Mouse (Mus musculus) forebrain, embryonic 14.5 days (tissue): ENCODE results near the gene Nrip1. TPM values are rescaled to one million over a fixed set of nuclear protein-coding genes. Genes with fewer than 3 reads are reported as not detected.

Source experiments
- ATAC-seq: fragments of 200-750 bp; cut with Nextera tagmentation; 2 replicates; pipeline ENCODE4 v1.8.0; 2017; ENCODE audit warnings: mild to moderate bottlenecking, moderate library complexity
- DNase-seq: peaks from one replicate; pipeline ENCODE4 v3.0.0-alpha.2; 2015; ENCODE audit warnings: low spot score
- H3K27ac ChIP-seq: fragments of 300-500 bp; sonication (generic); 2 replicates; pipeline ENCODE4 v1.5.1; 2014; ENCODE audit warnings: low read depth, mild to moderate bottlenecking, control low read depth, low read length, moderate library complexity
- H3K27me3 ChIP-seq: fragments of 300-500 bp; sonication (generic); replicated peaks from 2 replicates; pipeline ENCODE4 v1.6.1; 2014; ENCODE audit warnings: low read length, control low read depth, mixed read lengths; ENCODE audit not compliant: control insufficient read depth, insufficient read depth
- H3K36me3 ChIP-seq: fragments of 300-500 bp; sonication (generic); 2 replicates; pipeline ENCODE4 v1.6.1; 2014; ENCODE audit warnings: low read length, control low read depth; ENCODE audit not compliant: control insufficient read depth, insufficient read depth
- H3K4me1 ChIP-seq: fragments of 300-500 bp; sonication (generic); 2 replicates; pipeline ENCODE4 v1.6.1; 2014; ENCODE audit warnings: antibody characterized with exemption, low read length, control low read depth; ENCODE audit not compliant: control insufficient read depth, insufficient read depth
- H3K4me2 ChIP-seq: fragments of 300-500 bp; sonication (generic); 2 replicates; pipeline ENCODE4 v1.6.1; 2014; ENCODE audit warnings: mild to moderate bottlenecking, control low read depth, low read length
- H3K4me3 ChIP-seq: fragments of 300-500 bp; sonication (generic); 2 replicates; pipeline ENCODE4 v1.5.1; 2014; ENCODE audit warnings: low read depth, low read length, control low read depth
- H3K9ac ChIP-seq: fragments of 300-500 bp; sonication (generic); 2 replicates; pipeline ENCODE4 v1.6.1; 2014; ENCODE audit warnings: mild to moderate bottlenecking, low read length, control low read depth, moderate library complexity
- H3K9me3 ChIP-seq: fragments of 300-500 bp; sonication (generic); replicated peaks from 2 replicates; pipeline ENCODE4 v1.6.1; 2016; ENCODE audit warnings: low read length, control low read depth, mixed read lengths; ENCODE audit not compliant: control insufficient read depth
- WGBS: fragments of 180-500 bp; shearing (Covaris S2); extraction: QIAGEN DNeasy Blood & Tissue Kit; methylation state at CpG from one replicate; pipeline ENCODE4 v1.1.7; 2014; 5-methylcytosine and 5-hydroxymethylcytosine counted together
- polyA plus RNA-seq: library from polyadenylated mRNA; unstranded; fragments of >200 nt; fragmentation: Nextera tagmentation; extraction: Ambion mirVana; gene quantifications from 2 replicates; pipeline ENCODE4 v1.2.1, GENCODE M21; 2014

Gene Nrip1
- polyA plus RNA-seq, 1 experiment from 2014 or later: 16.5 TPM

DNA sequence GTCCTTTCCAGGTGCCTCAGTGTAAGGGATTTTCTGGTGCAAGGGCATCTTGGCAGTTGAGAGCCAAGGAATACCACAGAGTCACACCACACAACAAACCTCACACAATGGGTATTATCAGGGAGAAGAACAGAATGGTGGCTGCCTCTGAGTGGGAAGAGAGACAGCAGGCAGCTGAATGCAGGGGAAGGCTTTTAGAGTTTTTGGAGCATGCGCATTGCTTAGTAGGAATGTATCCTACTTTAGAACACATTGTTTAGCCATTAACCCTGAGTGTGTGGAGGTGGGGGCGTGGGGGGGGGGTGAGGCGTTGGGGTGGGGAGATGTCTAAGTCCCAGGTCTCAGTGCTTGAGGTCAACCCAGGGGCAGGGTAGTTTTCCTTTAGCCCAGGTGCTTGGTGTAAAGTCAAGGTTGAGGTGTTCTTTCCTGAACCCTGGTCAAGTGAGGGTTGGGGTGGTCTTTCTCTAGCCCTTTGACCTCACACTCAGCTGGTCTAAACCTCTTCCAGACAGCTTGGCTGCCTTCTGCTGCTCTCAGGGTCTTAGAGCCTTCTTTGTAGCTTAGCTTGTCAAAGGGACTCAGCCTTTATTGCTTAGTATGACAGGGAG lies 28.8 kb downstream of the Nrip1 start:
- WGBS: 86% methylated on average over 3 of the region's 3 CpGs
- DNase-seq (no peak), ATAC-seq (no peak)
- H3K9me3 ChIP-seq: no peaks in the 10 kb centered on the region
- no peaks in the 10 kb centered on the region for H3K27me3 ChIP-seq
- H3K9ac ChIP-seq: no peak overlapping the region
- H3K4me3 ChIP-seq: no peak overlapping the region
- H3K4me1 ChIP-seq: no peaks in the 10 kb centered on the region
- no peak overlapping the region for H3K27ac ChIP-seq
- 0 out of 2 replicates have a peak, but pooled peaks cover 6% of the 10 kb centered on the region for H3K36me3 ChIP-seq
- H3K4me2 ChIP-seq: no peak overlapping the region

DNA sequence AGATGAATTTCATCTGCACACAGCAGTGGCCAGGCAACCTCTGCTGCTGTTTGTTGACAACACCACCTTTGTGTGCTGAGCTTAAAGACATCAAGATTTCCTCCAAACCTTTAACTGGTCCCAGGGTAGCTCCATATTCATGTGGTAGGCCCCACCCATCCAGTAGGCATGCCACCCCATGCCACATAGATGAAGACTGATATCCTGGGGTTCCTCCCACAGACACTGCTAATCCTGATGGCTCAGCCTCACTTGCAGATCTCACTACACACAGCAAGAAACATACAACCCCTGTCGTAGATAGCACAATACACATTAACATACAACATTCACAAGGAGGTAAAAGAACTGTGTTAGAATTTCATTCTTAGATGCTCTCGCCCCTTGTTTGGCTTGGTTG lies 29.6 kb downstream of the Nrip1 start:
- Histone ChIP-seq H3K4me1 (no peaks in the 10 kb centered on the region), H3K4me3 (no peak overlapping the region), H3K36me3 (no peaks in the 10 kb centered on the region), H3K9ac (no peak overlapping the region), H3K27ac (no peak overlapping the region), H3K4me2 (no peak overlapping the region), H3K9me3 (no peaks in the 10 kb centered on the region), H3K27me3 (no peaks in the 10 kb centered on the region)
- WGBS: 95% methylated on average over 2 of the region's 2 CpGs
- ATAC-seq: no peak
- no peak for DNase-seq

DNA sequence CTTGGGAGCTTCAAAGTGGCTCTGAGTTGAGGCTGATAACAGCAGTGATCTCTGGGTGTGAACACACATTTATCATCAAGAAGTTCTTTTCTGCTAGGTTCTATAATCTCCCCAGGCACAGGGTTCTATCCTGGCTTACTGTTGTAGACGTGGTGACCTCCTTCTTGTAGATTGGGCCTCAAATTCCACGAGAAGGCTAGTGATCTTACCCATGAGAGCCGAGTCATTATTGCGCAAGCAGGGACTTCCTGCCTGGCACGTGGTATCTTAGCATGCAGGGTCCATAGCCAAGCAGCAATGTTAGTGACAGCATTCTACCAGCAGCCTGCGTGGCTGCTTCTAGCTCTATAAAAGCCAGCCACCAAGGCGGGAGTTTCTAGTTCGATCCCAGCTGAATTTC lies 32.0 kb downstream of the Nrip1 start:
- WGBS: 94% methylated on average over 8 of the region's 8 CpGs
- no peak overlapping the region for H3K4me2 ChIP-seq
- DNase-seq (no peak), ATAC-seq (no peak)
- H3K9me3 ChIP-seq: no peaks in the 10 kb centered on the region
- H3K4me3 ChIP-seq: no peak overlapping the region
- no peaks in the 10 kb centered on the region for H3K4me1 ChIP-seq
- H3K27ac ChIP-seq: no peak overlapping the region
- H3K27me3 ChIP-seq: no peaks in the 10 kb centered on the region
- H3K9ac ChIP-seq: no peak overlapping the region
- H3K36me3 ChIP-seq: no peaks in the 10 kb centered on the region

- Histone ChIP-seq H3K4me3 (no peak overlapping the region), H3K9me3 (no peaks in the 10 kb centered on the region), H3K9ac (no peak overlapping the region), H3K36me3 (no peaks in the 10 kb centered on the region), H3K4me2 (no peak overlapping the region), H3K4me1 (no peaks in the 10 kb centered on the region), H3K27ac (no peak overlapping the region), H3K27me3 (no peaks in the 10 kb centered on the region)
- 92% methylated on average over 10 of the region's 10 CpGs for WGBS
- DNase-seq: no peak
- ATAC-seq: no peak
Measured at GRCm38 (mm10) chr16:76339256-76339655, 34.4 kb downstream of the Nrip1 start.

DNA sequence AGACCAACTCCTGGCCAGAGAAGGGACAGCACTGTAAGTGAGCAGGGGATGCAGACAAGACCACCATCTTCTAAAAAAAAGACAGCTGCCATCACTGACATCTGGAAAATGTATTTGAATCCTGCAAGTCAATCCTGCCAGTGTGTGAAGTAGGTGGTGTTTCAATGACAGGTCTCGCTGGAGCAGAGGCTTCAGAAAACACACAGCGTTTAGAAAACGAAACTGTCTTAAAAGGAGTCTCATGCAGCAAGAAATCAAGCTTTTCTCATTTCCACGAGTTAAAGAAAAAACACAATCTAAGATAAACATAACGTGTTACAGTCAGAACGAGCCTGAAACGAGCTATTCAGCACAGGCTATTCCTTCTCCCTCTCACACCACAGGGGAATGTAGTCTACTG lies 36.3 kb downstream of the Nrip1 start:
- Histone ChIP-seq H3K9me3 (no peaks in the 10 kb centered on the region), H3K27me3 (no peaks in the 10 kb centered on the region), H3K27ac (no peak overlapping the region), H3K36me3 (no peaks in the 10 kb centered on the region), H3K4me3 (no peak overlapping the region), H3K9ac (no peak overlapping the region), H3K4me2 (no peak overlapping the region), H3K4me1 (no peaks in the 10 kb centered on the region)
- no peak for ATAC-seq
- DNase-seq: no peak
- WGBS: 94% methylated on average over 7 of the region's 7 CpGs

- Histone ChIP-seq H3K27me3 (no peaks in the 10 kb centered on the region), H3K4me3 (no peak overlapping the region), H3K9ac (no peak overlapping the region), H3K4me1 (no peaks in the 10 kb centered on the region), H3K36me3 (no peaks in the 10 kb centered on the region), H3K9me3 (no peaks in the 10 kb centered on the region), H3K4me2 (no peak overlapping the region), H3K27ac (no peak overlapping the region)
- DNase-seq (no peak), ATAC-seq (no peak)
- 96% methylated on average over 11 of the region's 11 CpGs for WGBS
Measured at GRCm38 (mm10) chr16:76336932-76337331, 36.7 kb downstream of the Nrip1 start.

- 97% methylated on average over 6 of the region's 6 CpGs for WGBS
- DNase-seq (no peak), ATAC-seq (no peak)
- H3K4me2 ChIP-seq: no peak overlapping the region
- H3K9ac ChIP-seq: no peak overlapping the region
- H3K27me3 ChIP-seq: no peaks in the 10 kb centered on the region
- no peak overlapping the region for H3K27ac ChIP-seq
- H3K36me3 ChIP-seq: no peaks in the 10 kb centered on the region
- H3K4me3 ChIP-seq: no peak overlapping the region
- H3K9me3 ChIP-seq: no peaks in the 10 kb centered on the region
- no peaks in the 10 kb centered on the region for H3K4me1 ChIP-seq
Measured at GRCm38 (mm10) chr16:76335913-76336312, 37.7 kb downstream of the Nrip1 start.

- H3K27ac ChIP-seq: no peak overlapping the region
- WGBS: 71% methylated on average over 7 of the region's 7 CpGs
- H3K27me3 ChIP-seq: no peaks in the 10 kb centered on the region
- DNase-seq (no peak), ATAC-seq (no peak)
- no peak overlapping the region for H3K9ac ChIP-seq
- no peaks in the 10 kb centered on the region for H3K4me1 ChIP-seq
- no peak overlapping the region for H3K4me2 ChIP-seq
- H3K36me3 ChIP-seq: no peaks in the 10 kb centered on the region
- no peaks in the 10 kb centered on the region for H3K9me3 ChIP-seq
- H3K4me3 ChIP-seq: no peak overlapping the region
Measured at GRCm38 (mm10) chr16:76332127-76332526, 41.5 kb downstream of the Nrip1 start.

DNA sequence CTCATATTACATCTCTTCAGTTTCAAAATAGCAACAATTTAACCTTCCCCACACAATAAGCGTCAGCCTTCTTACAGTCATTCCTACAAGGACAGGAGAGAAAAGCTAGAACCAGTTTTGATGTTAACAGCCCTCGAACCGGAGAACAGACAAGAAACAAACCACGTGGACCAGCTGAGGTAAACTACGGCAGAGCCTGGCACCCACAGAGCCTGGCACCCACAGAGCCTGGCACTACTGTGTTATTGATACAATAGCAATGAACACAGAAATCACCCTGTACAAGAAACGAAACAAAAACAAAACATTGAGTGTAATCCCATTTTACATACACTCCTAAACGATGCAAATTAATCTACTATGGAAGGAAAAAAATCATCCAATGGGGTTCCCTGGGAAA lies 42.4 kb downstream of the Nrip1 start:
- Histone ChIP-seq H3K9ac (no peak overlapping the region), H3K27ac (no peak overlapping the region), H3K27me3 (no peaks in the 10 kb centered on the region), H3K9me3 (no peaks in the 10 kb centered on the region), H3K4me2 (no peak overlapping the region), H3K4me1 (no peaks in the 10 kb centered on the region), H3K4me3 (no peak overlapping the region), H3K36me3 (no peaks in the 10 kb centered on the region)
- DNase-seq (no peak), ATAC-seq (no peak)
- 80% methylated on average over 7 of the region's 7 CpGs for WGBS
